Mouse (Mus musculus) frontal cortex, postnatal 10 days (tissue): ENCODE results near the gene Pak6.
A peak's percentile ranks its signal among the peaks of the same experiment; 100 is the strongest.
"Not testable (repeated sequence)": the region's sequence is repeated elsewhere in the genome, so short reads cannot be mapped to it uniquely, and the experiment has no call there.

Source experiments
- DNase-seq, 2 experiments: peaks; one replicate each; pipeline ENCODE4 v3.0.0; 2022; ENCODE audit warnings: low spot score in 2 of 2, mixed read lengths in 1 of 2

Gene Pak6

DNA sequence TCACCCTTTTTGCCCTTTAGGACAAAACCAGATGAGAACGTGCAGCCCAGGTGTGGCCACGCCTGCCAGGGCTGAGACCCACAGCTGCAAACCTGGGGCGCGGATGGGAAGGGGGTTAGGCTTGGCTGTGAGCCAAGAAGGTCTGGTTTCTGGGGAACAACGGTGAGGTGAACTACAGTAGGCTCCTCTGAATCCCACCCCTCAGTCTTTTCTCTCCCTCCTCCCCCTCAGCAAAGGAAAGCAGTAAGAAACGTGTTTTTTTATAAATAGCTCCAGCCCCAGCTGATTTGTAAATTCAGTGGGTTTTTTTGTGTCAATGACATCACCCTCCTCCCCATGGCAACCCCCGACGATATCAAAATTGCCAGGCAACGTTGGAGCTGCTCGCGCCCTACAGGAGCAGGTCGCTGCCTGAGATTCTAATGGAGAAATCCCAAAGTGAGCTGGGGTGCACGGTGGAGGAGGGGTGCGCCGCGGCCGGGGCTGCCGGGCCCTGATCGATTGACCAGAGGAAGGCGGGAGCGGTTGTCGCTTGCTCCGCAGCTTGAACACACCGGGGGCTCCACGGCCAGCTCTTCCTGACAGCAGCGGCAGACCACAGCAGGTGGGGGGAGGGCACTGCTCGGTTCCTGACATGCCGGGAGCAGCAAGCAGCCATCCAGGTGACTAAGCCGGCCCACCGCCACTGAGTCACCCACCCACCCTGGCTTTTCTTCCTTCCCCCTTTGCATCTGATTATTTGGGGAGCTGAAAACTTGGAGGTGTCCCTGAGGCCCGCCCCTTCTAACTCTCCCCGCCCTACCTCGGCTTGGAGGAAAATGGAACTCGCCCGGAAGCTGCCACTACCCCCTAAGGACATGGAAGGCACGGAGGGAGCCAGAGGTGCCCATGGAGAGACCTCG, at the start of gene Pak6:
Gene Pak6, plus strand, starts transcription at position 402 of the 902 bp plus-strand sequence.
- DNase-seq = peak; percentile 74 to 80

DNA sequence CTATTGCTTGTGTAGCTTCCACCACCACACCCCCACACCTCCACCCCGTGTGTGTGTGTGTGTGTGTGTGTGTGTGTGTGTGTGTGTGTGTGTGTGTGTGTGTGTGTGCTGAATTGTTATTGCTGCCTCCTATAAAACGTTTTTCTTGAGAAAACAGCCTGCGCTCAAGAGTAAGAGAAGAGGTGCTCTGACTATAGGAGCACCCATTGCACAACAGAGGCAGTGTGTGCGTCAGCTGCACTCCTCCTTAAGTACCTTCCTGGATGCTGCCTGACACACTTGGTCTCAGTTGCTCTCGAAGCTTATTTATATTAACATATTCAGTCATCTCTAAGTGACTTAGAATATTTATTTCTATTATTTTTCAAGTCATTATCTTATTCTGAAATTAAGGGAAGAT, 45.1 kb upstream of the Pak6 start:
- DNase-seq = no peak

DNA sequence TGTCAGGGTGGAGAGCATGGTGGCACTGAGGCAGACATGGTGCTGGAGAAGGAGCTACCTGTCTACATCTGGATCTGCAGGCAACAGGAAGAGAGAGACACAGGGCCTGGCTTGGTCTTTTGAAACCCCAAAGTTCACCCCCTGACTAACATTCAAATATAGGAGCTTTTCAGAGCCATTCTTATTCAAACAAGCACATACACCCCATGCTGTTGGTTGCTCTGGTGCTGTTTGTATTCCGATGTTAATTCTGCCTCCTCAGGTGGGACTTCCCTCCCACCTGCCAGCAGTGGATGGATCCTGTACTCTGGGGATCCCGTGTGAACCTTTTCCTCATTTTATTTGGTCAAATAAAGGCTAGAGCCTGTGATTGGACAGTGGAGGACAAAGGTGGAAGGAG, 43.0 kb upstream of the Pak6 start:
- DNase-seq = no peak

DNA sequence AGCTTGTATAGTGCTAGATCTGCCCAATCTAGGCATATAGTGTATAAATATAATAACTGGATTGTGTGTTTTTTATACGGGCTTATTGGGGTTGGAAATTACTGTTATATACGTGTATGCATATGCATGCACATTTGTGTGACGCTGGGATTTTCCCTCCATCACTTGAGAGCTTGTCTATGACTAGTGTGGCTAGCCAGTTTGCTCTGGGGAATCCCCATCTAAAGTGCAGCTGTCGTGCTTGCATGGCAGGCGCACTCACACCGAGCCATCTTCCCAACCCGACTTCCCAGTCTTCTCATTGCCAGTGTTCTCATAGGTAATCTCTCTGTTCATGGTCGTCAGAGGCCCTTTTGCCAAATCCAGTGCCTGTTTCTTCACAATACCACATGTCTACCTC, 42.5 kb upstream of the Pak6 start:
- DNase-seq = no peak

DNA sequence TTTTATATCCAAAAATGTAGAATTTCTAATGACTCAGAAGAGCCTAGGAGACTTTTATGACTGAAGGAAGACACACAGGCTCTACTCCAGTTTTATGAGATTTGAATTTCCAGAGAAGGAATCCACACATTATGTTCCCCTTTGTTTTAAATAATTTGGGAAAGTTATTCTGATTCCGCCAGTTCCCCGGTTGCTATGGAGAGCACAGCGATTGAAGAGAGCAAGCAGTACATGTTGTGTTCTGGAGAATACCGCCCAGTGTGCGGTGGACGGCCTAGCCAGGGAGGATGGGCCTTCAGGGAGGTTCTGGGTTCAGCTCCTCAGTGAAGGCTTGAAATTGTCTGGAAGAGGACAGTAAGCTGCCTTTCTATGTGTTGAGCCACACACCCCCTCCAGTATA, 33.8 kb upstream of the Pak6 start:
- DNase-seq = no peak

DNA sequence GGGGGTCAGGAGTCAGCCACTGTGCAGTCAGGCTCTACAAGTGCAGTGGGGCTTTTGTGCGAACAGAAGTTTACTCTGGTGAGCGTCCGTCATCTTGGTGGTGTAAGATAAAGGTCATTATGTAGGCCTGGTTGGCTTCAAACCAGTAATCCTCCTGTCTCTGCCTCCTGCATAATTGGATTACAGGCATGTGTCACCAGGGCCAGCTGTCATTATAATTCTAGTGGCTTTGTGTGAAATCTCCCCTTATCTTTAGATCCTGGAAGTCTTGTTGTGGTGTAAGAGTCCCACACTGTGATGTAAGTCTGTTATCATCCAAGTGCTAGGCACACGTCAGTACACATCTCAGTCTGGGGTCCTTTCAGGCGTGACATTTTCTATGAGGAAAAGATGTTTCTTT, 29.7 kb upstream of the Pak6 start:
- no peak for DNase-seq

DNA sequence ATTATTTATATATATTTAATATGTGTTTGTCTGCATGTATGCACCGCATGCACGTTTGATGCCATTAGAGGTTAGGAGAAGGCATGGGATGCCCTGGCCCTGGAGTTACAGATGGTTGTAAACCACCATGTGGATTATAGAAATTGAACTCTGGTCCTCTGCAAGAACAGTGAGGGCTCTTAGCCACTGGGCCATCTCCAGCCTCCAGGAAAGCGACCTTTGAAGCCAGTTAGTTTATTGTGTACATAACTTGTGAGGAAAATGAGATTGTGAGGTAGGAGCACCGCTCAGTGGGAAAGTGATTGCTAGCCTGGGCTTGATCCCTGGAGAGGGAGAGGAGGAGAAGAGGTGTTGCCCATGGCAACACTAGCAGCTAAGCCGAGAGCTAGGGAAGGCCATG, 25.8 kb upstream of the Pak6 start:
- DNase-seq = no peak

DNA sequence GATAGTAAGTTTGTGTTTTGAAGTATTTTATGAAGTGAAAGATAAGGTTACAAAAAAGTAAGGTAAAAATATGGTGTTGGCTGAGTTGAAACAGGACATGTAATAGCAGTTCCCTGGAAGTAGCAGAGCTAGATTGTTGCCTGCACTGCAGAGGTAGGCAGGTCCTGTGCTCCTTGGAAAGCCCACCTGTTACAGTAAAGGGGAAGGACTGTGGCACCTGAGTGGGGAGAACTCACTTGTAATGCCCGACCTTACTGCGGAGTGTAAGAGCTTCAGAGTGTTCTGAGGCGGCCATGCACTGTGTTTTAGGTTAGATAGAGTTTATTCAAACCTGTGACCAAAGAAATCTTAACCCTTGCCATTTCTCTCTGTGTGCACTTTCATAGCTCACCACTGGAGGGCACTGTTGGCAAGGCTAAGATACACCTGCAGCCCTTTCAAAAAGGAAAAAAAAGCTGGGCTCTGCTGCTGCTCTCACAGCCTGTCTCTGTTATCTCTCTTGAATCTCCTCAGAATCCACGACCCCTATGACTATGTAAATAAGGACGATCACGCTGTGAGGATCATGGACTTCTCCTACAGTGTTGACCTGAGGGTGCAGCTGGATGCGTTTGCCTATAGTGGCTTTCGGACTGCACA, 25.1 kb upstream of the Pak6 start:
- DNase-seq = peak in 1 of 2 experiments; percentile 73

DNA sequence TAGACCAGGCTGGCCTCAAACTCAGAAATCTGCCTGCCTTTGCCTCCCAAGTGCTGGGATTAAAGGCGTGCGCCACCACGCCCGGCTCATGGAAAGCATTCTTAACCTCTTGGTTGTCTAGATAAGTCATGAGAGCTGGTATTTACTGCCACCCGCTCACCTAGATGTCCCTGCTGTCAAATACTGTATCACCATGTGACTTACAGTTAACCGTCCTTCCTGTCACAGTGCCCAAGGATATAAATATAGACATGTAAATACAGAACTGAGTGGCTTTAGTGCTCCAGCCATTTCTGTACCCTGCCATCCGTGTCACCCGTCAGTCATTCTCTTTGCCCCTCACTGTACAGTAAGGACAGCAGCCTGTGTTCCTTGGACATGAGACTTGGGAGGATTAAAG, 24.4 kb upstream of the Pak6 start:
- DNase-seq = no peak

DNA sequence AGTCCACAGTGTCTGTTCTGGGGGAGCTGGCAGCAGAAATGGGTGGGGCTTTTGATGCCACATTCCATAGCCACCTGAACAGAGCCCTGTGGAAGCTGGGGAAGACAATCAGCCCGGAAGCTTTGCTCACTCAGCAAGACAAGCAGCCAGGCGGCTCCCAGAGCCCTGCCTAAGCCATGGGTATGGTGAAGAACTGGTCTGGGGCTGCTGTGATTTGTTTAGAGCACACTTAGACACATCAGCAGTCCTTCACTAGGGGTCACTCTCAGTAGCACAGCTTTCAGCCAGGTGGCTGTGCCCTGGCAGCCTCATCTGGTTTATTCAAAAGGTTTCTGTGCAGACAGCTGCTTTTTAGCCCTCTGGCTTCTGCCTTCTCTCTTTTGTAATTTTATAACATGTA, 22.0 kb upstream of the Pak6 start:
- no peak for DNase-seq

DNA sequence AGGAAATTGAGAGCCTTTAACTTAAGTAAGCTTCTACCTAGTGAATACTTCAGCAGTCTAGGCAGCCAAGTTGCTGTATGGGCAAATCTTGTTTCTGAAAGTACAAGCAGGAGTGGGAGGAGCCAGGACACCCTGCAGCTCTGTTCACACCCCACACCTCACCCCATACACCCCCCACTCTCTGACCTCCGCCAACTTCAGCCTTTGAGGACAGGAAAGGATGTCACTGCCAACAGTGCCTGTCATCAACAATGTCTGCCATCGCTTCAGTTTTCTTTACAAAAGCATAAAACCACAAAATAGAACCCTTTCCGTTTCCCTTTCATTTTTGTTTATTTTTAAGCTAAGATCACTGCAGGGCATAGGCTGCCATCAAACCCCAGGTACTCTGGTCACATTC, 20.7 kb upstream of the Pak6 start:
- no peak for DNase-seq

DNA sequence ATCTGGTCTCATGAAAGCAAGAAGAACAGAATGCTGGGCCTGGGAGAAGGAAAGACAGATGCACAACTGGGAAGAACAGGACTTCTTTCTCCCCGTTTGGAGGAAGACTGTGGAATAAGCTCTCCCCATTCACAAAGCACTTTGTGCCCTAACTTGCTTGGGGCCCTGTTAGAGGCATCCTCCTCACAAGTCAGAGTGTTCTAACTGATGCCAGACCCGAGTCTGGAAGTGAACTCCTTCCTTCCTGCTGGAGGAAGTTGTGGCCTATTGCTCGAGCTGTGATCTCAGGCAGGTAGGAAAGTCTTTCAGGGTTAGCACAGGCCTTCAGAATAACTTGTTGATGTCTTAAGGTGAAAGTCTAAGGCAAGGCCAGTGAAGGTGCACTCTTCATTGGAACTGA, 20.2 kb upstream of the Pak6 start:
- no peak for DNase-seq

DNA sequence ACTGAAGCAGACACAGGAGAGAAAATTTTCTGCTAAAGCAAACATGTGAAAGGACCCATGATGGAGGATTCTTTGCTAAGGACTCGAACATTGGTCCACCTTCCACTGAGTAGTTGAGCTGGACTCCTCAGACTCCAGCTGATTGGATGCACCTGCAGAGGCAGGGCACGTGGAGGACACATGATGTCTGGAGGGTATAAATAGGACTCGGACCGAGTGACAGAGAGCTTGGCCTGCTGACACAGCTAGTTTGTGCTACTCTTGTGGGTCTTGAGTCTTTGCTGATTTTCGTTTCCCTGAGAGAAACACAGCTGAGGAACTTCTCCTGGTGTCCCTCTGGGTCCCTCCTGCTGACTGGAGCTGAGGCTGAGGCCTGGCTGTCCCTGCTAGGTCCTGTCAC, 16.4 kb upstream of the Pak6 start:
- no peak for DNase-seq

DNA sequence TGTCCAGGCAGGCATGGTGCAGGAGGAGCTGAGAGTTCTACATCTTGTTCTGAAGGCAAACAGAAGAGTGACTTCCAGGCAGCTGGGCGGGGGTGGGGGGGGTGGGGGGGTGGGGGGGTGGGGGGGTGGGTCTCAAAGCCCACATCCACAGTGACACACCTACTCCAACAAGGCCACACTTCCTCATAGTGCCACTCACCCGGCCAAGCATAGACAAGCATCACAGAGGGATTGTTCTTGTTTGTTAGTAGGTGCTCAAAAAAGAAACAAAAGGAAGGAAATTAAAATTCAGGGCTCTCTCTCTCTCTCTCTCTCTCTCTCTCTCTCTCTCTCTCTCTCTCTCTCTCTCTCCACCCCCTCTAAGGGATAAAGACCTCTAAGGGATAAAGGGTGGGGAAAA, 12.4 kb upstream of the Pak6 start:
- not testable (repeated sequence) for DNase-seq

DNA sequence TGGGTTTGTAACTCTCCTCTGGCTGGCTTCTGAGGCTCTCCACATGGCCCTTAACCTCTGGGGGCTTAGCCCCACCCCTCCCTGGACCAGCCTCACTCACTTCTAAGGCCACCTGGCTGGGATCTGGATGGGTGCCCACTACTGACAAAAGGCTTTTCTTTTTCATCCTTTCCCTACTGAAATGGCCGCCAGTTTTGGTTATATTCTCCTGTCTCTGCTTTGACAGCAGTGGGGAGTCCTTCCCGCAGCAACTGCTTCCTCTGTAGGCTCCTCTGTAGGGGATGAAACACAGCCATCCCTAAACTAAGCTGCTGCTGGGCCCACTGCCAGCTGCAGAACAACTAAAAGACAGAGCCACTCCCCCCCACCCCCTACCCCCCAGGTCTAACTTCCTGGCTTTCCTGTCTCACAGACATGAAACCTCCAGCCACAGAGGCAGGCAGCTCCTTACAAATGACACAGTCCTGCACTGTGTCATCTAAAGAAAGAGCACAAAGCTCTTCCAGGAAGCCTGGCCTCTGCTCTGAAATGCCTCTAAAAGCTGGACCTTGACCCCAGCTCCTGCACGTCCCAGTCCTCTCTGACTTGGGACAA, 6.3 kb upstream of the Pak6 start:
- no peak for DNase-seq

DNA sequence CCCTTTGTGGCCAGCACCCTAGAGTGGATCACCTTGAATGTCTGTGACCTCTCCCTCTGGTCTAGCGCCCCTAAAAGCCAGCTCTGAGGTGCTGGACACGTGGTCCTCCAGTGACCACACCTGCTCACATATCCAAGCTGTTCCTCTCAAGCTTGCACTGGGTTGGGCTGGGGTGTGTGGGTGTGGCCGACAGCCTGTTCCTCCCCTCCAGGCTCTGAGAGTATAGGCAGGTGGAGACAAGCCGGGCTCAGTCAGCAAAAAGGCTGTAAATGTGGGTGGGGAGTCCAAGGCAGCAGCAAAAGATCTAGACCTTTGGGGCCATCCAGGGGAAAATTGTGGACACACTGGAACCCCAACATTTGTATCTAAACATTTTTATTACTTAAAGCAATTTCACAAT, 4.6 kb upstream of the Pak6 start:
- DNase-seq = no peak

DNA sequence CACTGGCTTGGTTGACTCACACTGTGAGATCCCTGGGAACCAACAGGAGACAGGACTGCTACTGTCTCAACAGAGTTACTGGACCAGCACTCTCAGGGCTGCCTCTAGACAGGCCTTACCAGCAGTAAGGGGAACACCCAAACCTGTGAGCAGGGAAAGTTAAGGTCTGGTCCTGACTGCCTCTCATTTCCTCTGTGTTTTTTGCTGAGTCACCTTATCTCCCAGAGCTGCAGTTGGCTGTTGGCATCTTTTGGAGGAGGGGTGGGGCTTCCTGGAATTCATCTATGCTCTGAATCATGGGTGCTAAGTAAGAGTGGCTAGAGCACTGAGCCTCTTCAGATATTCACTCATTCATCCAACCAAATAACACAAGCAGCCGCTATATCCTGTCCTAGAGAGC, 4.0 kb upstream of the Pak6 start:
- DNase-seq = no peak

DNA sequence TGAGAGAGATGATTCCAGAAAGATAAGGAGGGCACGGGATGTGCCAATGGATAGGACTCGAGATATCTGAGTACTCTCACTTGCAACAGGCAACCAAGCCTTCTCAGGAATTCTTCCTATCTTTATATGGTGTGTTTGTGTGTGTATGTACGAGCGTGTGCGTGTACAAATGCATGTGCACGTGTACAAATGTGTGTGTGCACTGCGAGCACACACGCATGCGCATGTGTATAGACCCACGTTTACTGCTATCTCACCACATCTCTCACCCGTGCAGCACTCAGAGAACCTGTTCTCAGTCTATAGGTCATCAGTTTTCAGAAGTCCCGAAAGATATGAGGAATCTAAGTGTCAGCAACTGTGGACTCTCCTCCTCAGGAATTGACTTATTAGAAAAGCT, 3.6 kb upstream of the Pak6 start:
- DNase-seq = no peak

DNA sequence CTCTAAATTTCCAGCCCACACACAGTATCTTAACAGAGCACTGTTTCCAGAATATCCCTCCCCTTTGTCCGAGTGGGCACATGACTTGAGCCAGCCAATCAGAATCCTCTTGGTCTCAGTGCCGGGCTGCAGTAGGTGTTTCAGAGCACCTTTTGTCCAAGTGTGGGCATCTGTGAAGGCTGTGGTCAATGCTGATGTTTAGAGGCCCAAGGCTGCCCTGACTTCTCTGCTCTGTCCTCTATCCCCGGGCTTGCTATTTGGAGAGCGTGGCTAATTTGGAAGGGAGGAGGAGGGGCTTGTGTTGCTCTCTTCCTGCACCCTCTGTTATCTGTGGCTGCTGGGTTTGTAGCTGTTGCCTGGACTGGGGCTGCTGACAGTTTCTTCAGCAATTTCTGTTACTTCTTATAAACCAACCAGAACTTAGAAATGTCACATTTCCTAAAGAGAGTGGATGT, 3.1 kb upstream of the Pak6 start:
- DNase-seq = peak in 1 of 2 experiments; percentile 37

DNA sequence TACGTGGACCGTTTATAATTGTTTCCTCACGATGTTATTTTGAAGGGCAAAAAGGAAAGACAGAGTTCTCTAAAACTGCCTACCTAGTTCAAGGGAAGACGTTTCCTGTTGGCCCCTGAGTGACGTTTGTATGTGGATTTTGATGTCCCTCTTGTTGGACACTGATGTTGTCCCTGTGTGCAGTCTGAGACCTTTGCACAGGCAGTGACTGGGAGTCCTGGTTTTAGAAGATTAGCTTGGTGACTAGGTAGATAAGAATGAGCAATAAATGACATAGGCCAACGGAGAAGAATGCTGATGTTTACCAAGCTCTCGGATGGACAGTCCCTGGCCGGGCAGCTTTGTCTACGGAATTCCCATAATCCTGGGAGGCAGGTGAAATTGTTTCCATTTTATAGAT, 1.2 kb upstream of the Pak6 start:
- DNase-seq = no peak

DNA sequence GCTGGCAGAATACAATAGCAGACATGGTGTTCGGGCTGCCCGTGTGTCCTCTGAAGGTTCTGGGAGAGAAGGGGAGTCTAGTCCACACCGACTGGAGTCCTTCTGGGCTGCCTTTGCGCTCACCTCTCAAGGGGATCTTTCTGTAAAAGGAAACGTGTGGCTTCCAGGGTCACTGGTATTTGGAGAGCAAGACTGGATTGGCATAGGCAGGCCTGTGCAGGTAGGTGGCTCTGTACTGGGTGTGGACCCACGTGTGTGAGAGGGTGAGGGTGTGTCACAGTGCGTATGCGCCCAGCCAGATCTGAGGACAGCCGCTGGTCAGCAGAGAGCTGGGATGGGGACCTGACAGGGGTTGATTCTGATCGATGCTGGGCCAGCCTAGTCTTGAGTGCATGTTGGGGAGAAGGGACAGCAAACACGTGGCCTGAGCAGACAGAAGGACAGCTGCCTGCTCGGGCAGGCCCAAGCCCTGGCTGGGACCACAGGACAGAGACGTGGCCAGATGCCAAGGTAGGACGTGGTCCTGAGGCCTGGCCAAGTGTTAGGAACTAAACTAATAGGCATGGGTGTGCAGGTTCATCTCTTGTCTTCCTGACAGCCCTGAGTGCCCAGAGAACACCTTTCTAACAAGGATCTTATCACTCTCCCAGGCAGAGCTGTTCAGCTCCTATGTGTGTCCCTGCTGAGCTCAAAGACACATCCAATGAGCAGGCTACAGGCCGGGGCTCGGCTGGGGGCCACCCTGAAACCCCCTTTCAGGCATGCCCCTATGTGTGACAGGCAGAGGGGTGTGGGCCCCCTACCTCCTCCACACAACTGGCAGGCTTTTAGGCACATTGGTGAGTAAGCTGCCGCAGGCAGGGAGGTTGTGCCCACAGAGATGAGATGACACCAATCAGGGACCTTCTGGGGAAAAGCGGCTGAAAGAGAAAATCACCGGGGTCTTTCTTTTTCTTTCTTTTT, 982 bp downstream of the Pak6 start:
- DNase-seq = no peak
